Mouse (Mus musculus) heart, embryonic 13.5 days (tissue): ENCODE data around the gene Chaf1b. TPM values are rescaled to one million over a fixed set of nuclear protein-coding genes. Genes with fewer than 3 reads are reported as not detected.

Source experiments
- ATAC-seq: fragments of 200-750 bp; cut with Nextera tagmentation; 2 replicates; pipeline ENCODE4 v1.8.0; 2017; ENCODE audit warnings: moderate TSS enrichment; ENCODE audit not compliant: insufficient number of reproducible peaks, low FRiP score, low TSS enrichment; ENCODE audit errors: extremely low read depth
- H3K27ac ChIP-seq: fragments of 300-500 bp; sonication (generic); replicated peaks from 2 replicates; pipeline ENCODE4 v1.5.1; 2015; ENCODE audit warnings: moderate library complexity, mild to moderate bottlenecking, inconsistent platforms
- H3K27me3 ChIP-seq: fragments of 300-500 bp; sonication (generic); replicated peaks from 2 replicates; pipeline ENCODE4 v1.6.1; 2015; ENCODE audit warnings: mild to moderate bottlenecking, inconsistent platforms
- H3K36me3 ChIP-seq: fragments of 300-500 bp; sonication (generic); 2 replicates; pipeline ENCODE4 v1.6.1; 2015; ENCODE audit warnings: mild to moderate bottlenecking, inconsistent platforms
- H3K4me1 ChIP-seq: fragments of 300-500 bp; sonication (generic); 2 replicates; pipeline ENCODE4 v1.6.1; 2015; ENCODE audit warnings: inconsistent platforms
- H3K4me2 ChIP-seq: fragments of 300-500 bp; sonication (generic); 2 replicates; pipeline ENCODE4 v1.6.1; 2015; ENCODE audit warnings: inconsistent platforms, mild to moderate bottlenecking, moderate library complexity
- H3K4me3 ChIP-seq: fragments of 300-500 bp; sonication (generic); 2 replicates; pipeline ENCODE4 v1.5.1; 2015; ENCODE audit warnings: moderate library complexity, mild to moderate bottlenecking, inconsistent platforms
- H3K9ac ChIP-seq: fragments of 300-500 bp; sonication (generic); 2 replicates; pipeline ENCODE4 v1.6.1; 2015; ENCODE audit warnings: inconsistent platforms, mild to moderate bottlenecking, moderate library complexity
- H3K9me3 ChIP-seq: fragments of 300-500 bp; sonication (generic); 2 replicates; pipeline ENCODE4 v1.6.1; 2016; ENCODE audit warnings: inconsistent platforms
- WGBS: fragments of 180-500 bp; shearing (Covaris S2); methylation state at CpG from one replicate; pipeline ENCODE4 v1.1.7; 2015; ENCODE audit warnings: mixed read lengths; 5-methylcytosine and 5-hydroxymethylcytosine counted together
- polyA plus RNA-seq: library from polyadenylated mRNA; unstranded; fragments of >200 nt; fragmentation: Nextera tagmentation; extraction: Ambion mirVana; gene quantifications from 2 replicates; pipeline ENCODE4 v1.2.1, GENCODE M21; 2015

The Chaf1b gene
- polyA plus RNA-seq, 1 experiment from 2014 or later = 44.6 TPM

DNA sequence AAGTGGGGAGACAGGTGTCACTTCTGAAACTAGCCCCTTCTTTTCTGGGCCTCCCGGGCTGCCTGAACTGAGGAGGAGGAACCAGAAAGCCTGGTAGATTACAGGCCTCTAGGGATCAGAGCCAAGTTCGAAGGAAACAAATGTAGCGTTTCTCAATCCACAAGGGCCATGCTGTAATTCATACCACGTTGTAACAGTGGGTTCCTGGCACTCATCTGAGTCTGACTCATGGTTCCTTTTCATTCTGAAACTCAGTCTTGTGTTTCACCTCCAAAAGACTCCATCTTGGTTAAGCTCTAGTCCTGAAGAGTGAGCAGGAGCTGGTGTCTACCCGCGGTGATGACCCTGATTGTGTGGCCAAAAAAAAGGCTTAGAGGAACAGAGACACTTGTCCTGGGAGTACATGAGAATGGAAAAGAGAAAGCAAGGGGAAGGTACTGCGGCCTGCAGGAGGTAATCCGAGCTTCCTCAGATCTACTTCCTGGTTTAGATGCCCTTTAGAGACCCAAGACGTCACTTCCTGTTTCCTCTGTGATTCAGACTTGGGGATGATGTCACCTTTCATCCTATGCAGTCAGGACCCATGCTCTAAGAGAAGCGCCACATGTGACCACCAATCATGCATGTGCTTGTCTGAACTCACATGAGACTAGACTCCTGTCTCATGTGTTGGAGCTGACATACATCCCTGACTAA lies 30.3 kb downstream of the Chaf1b start:
- Histone ChIP-seq H3K9me3 (no peaks in the 10 kb centered on the region), H3K4me3 (no peak overlapping the region), H3K27ac (no peak overlapping the region), H3K4me1 (peaks cover 12% of the 10 kb centered on the region; the same call in 1 of the 2 replicates), H3K27me3 (0 out of 2 replicates have a peak, but pooled peaks cover under 1% of the 10 kb centered on the region), H3K4me2 (no peak overlapping the region), H3K36me3 (no peaks in the 10 kb centered on the region), H3K9ac (no peak overlapping the region)
- 55% methylated on average over 10 of the region's 10 CpGs for WGBS
- ATAC-seq = no peak

DNA sequence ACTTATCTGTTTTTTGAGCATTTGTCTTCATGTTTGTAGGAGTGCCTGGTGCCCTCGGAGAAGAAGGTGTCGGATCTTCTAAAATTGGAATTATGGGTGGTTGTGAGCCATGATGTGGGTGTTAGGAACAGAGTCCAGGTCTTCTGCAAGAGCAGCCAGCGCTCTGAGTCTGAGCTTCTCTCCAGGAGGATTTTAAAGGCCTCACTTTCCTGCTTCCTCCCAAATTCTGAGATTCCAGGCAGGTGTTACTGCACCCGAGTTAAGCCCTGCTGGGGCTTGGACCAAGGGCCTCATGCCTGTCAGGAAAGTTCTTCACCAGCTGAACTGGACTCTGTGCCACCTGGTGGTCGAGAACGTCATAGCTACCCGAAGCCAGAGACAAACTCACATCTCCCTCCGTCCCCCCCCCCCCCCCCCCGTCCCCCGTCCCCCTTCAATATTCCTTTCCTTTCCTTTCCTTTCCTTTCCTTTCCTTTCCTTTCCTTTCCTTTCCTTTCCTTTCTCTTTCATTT lies 31.7 kb downstream of the Chaf1b start:
- ATAC-seq = no peak
- WGBS = 32% methylated on average over 8 of the region's 10 CpGs
- 0 out of 2 replicates have a peak, but pooled peaks cover 5% of the 10 kb centered on the region for H3K27me3 ChIP-seq
- no peaks in the 10 kb centered on the region for H3K36me3 ChIP-seq
- no peaks in the 10 kb centered on the region for H3K9me3 ChIP-seq
- H3K9ac ChIP-seq = no peak overlapping the region
- no peak overlapping the region for H3K4me2 ChIP-seq
- no peak overlapping the region for H3K4me3 ChIP-seq
- no peak overlapping the region for H3K27ac ChIP-seq
- peaks cover 12% of the 10 kb centered on the region; the same call in 1 of the 2 replicates for H3K4me1 ChIP-seq

DNA sequence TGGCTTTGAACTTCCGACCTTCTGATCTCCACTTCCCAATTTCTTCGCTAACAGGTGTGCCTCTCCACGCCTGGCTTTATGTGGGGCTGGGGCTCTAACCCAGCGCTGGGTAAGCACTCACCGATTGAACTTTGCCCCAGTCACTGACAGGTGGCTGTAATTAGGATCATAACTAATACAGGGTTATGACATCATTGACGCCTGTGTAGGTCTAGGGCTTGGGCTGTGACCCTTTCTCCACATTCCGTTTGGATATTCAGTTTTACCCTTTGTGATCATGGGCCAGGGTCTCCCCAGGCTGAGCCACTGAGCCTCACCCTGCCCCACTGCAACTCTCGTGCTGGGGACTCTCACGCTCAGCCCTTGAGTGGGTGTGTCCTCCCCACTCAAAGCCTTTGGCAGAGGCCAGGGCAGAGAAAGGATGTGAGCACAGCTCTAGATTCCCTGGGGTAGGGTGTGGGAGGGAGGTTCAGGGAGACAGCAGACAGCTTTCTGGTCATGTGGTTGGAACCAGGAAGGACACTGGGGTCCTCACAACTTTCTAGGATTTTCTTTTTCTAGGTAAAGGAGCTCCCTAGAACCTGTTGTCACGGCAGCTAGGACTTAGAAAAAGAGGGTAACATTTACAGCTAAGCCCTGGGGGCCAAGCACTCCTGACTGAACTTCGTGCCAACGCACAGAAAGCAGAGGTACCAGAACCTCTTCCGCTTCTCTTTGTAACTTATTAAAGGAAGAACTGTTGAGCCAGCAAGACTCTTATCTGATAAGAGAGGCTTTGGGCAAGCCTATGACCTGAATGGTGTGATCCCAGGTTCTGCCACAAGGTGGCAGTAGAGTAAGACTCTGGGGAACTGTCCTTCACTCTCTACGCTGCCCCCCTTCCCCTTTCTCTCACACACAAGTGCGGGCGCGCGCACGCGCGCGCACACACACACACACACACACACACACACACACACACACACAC lies 34.3 kb downstream of the Chaf1b start:
- Histone ChIP-seq H3K27me3 (0 out of 2 replicates have a peak, but pooled peaks cover 5% of the 10 kb centered on the region), H3K9me3 (no peaks in the 10 kb centered on the region), H3K27ac (no peak overlapping the region), H3K4me3 (no peak overlapping the region), H3K9ac (peak overlapping the region; percentile 41; the same call in 1 of the 2 replicates), H3K4me2 (peak overlapping the region; percentile 54), H3K4me1 (peaks cover 18% of the 10 kb centered on the region), H3K36me3 (no peaks in the 10 kb centered on the region)
- ATAC-seq = no peak
- WGBS = 35% methylated on average over 22 of the region's 22 CpGs

DNA sequence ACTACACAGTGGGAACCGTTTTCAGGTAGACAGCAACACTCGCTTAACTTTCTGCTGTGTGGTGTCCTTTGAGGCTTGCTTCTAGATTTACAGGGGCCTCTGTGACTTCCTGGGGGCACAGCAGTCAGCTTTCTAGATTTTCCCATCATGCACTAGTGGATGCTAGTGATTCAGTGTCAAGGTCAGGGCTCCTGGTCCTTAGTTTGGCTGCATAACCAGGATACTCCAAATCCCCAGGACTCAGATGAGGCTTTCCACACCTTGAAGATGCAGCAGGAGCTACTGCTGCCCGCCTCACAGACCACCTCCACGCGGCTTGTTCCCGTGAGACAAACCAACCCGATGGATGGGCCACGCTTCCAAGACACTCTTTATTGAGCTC lies 35.0 kb downstream of the Chaf1b start:
- Histone ChIP-seq H3K36me3 (no peaks in the 10 kb centered on the region), H3K4me2 (peak overlapping the region; percentile 54), H3K9ac (peak overlapping the region; percentile 41; the same call in 1 of the 2 replicates), H3K9me3 (no peaks in the 10 kb centered on the region), H3K27me3 (0 out of 2 replicates have a peak, but pooled peaks cover 5% of the 10 kb centered on the region), H3K4me1 (peaks cover 18% of the 10 kb centered on the region), H3K4me3 (no peak overlapping the region), H3K27ac (no peak overlapping the region)
- ATAC-seq = no peak
- WGBS = 63% methylated on average over 8 of the region's 8 CpGs

DNA sequence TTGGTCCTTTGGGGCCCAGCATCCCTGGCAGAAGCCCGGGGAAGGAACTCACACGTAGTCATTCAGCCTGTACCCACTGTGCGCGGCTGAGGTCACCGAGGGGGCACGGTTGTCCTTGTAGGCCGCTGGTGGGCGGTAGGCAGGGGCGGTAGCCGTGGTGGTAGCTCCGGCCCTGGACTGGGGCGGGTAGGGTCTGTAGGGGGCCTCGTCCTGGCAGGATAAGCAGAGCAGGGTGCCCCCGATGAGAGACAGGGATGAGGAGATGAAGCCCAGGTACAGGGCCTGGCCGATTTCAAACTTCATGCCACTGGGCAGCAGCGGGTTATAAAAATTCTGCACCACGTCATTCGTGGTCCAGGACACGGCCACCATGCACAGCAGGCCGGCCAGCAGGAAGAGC lies 35.5 kb downstream of the Chaf1b start:
- Histone ChIP-seq H3K27me3 (0 out of 2 replicates have a peak, but pooled peaks cover 5% of the 10 kb centered on the region), H3K4me2 (no peak overlapping the region), H3K27ac (no peak overlapping the region), H3K9ac (no peak overlapping the region), H3K9me3 (no peaks in the 10 kb centered on the region), H3K36me3 (no peaks in the 10 kb centered on the region), H3K4me3 (no peak overlapping the region), H3K4me1 (peaks cover 15% of the 10 kb centered on the region)
- ATAC-seq = no peak
- 71% methylated on average over 20 of the region's 20 CpGs for WGBS

DNA sequence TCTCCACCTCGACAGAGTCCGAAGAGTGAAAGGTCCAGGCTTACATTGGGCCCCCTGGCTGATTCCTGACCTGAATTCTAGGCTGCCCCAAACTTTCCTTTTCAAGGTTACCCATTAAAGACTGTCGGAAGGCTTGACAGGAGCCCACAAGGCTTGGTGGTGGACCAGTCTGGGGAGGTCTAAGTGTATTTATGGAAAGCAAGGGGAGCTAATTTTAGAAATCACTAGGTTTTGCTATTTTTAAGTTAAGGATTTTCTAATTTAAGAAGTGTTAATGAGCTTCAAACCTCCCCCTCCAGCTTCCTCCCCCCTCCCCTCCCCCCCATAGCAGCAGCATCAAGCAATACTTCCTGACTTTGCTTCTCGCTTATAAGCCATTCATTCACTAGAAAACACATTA lies 37.0 kb downstream of the Chaf1b start:
- no peaks in the 10 kb centered on the region for H3K36me3 ChIP-seq
- H3K27ac ChIP-seq = no peak overlapping the region
- 41% methylated on average over 4 of the region's 4 CpGs for WGBS
- peaks cover 15% of the 10 kb centered on the region for H3K4me1 ChIP-seq
- H3K9me3 ChIP-seq = no peaks in the 10 kb centered on the region
- H3K4me2 ChIP-seq = no peak overlapping the region
- no peak overlapping the region for H3K4me3 ChIP-seq
- 0 out of 2 replicates have a peak, but pooled peaks cover 5% of the 10 kb centered on the region for H3K27me3 ChIP-seq
- ATAC-seq = no peak
- H3K9ac ChIP-seq = no peak overlapping the region

DNA sequence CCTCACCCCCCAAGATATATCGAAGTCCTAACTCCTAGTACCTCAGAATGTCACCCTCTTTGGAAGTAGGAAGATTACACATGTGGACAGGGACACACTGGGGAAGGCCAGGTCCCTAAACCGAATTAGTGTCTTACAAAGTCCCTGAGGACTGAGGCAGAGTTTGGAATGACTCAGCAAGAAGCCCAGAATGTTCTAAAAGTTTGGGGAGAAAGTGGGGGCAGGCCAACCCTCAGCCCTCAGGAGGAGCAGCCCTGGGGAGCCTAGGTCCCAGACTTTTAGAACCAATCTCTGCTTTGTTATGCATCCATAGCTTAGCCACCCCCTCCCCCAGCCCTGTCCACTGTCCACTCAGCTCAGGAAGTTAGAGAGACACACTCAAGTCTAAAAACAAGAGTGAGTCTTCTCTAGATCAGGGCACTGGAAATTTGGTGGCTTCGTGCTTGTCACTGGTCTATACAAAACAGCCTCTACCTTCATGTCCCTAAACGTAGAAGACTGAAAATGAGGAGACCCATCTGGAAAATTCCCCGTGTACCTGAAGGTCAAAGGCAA lies 39.2 kb downstream of the Chaf1b start:
- H3K27ac ChIP-seq = no peak overlapping the region
- H3K36me3 ChIP-seq = no peaks in the 10 kb centered on the region
- 0 out of 2 replicates have a peak, but pooled peaks cover 5% of the 10 kb centered on the region for H3K27me3 ChIP-seq
- H3K4me1 ChIP-seq = peaks cover 14% of the 10 kb centered on the region
- ATAC-seq = no peak
- H3K4me2 ChIP-seq = no peak overlapping the region
- H3K4me3 ChIP-seq = no peak overlapping the region
- H3K9ac ChIP-seq = no peak overlapping the region
- WGBS = 75% methylated on average over 5 of the region's 5 CpGs
- H3K9me3 ChIP-seq = no peaks in the 10 kb centered on the region

DNA sequence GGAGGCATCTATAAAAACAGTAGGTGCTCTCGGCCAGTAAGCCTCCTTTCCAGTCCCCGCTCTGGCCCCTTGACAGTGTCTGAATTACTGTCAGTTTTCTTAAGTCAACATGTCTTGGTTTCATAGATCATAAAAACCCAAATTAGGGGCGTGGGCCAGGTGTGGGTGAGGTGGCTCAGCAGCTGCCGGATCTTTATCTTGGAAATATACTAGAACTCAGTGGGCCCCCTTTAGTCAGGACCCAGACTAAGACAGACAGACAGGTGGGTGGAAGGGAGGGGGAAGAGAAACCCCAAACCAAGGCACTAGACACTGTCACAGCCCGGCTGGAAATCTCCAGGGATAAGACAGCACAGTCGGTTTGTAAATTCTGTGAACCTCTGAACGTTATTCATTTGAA lies 40.1 kb downstream of the Chaf1b start:
- no peak for ATAC-seq
- Histone ChIP-seq H3K36me3 (no peaks in the 10 kb centered on the region), H3K9ac (no peak overlapping the region), H3K4me1 (peaks cover 6% of the 10 kb centered on the region; the same call in 1 of the 2 replicates), H3K4me2 (no peak overlapping the region), H3K27me3 (0 out of 2 replicates have a peak, but pooled peaks cover 5% of the 10 kb centered on the region), H3K27ac (no peak overlapping the region), H3K4me3 (no peak overlapping the region), H3K9me3 (no peaks in the 10 kb centered on the region)
- WGBS = 70% methylated on average over 7 of the region's 7 CpGs

DNA sequence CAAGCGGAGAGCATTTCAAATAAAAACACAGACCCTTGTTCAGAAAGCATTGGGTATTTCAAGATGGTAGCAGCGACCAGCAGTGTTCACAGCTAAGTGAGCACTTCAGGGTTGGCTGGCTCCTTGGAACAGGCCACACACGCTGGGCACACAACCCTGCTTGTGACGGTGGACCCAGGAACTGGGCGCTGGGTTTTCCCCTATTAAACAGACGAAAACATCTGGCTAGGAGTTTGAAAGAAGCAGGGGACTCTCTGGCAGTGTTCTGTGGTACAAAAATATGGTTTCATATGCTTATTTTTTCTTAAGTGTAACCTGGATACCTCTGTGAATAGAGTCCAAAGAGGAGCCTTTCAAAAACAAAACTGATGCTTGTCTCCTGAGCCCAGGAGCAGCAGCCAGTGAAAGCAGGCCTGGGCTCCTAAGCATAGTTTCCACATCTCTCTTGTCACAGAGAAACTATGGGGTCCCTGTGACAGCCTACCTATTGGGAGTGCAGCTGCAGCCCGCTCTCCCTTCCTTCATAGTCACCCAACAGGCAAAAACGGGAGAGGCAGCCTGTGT lies 42.1 kb downstream of the Chaf1b start:
- Histone ChIP-seq H3K27me3 (no peaks in the 10 kb centered on the region), H3K4me1 (peaks cover 4% of the 10 kb centered on the region; the same call in 1 of the 2 replicates)
- 73% methylated on average over 8 of the region's 8 CpGs for whole genome bisulfite sequencing

DNA sequence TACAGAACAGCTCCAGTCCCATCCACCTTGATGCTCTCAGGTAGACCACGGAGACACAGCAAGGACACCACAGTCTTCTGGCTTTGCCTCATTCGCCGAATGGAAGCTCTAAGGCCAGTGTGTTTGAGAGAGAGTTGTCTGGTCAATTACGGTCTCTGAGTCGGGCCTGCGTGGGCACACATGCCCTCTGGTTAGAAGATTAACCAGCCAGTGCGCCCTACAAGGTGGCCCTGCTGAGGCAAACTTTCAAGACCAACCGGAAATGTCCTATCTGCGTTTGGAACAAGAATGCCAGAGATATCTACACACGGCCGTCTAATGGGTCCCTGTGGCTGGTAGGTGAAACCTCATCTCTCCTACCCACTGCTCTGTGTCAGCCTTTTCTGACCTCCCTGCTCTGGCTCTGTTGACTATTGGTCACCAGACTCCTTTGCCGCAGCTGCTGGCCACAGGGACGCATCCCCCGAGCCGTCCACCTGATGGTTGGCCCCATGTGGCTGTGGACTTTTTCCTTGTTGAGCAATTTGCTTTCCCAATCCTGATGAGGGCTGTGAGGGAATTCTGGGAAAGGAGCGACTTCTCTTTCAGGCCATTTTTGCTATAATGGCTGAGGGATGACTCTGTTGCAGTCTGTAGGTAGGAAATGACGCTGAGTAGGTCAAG lies 45.8 kb downstream of the Chaf1b start:
- H3K4me3 ChIP-seq = no peak overlapping the region

More for the DNA sequence above, 42.1 kb downstream of the Chaf1b start:
- Histone ChIP-seq H3K36me3 (no peaks in the 10 kb centered on the region), H3K4me2 (no peak overlapping the region), H3K4me3 (no peak overlapping the region), H3K9me3 (no peaks in the 10 kb centered on the region), H3K27ac (no peak overlapping the region), H3K9ac (no peak overlapping the region)
- ATAC-seq = no peak

More for the DNA sequence above, 45.8 kb downstream of the Chaf1b start:
- H3K9me3 ChIP-seq = no peaks in the 10 kb centered on the region
- H3K4me2 ChIP-seq = no peak overlapping the region
- H3K27me3 ChIP-seq = peaks cover 17% of the 10 kb centered on the region
- 78% methylated on average over 17 of the region's 17 CpGs for WGBS
- no peak overlapping the region for H3K9ac ChIP-seq
- no peak overlapping the region for H3K27ac ChIP-seq
- no peaks in the 10 kb centered on the region; the same call in 1 of the 2 replicates for H3K4me1 ChIP-seq
- ATAC-seq = no peak
- no peaks in the 10 kb centered on the region for H3K36me3 ChIP-seq
